Mouse (Mus musculus) limb, embryonic 12.5 days (tissue): ENCODE measurements around the gene Prtg. TPM values are rescaled to one million over a fixed set of nuclear protein-coding genes. Genes with fewer than 3 reads are reported as not detected.
A peak's percentile ranks its signal among the peaks of the same experiment; 100 is the strongest.

Source experiments
- ATAC-seq: fragments of 200-750 bp; cut with Nextera tagmentation; 2 replicates; pipeline ENCODE4 v1.8.0; 2017; ENCODE audit warnings: low read depth, moderate TSS enrichment; ENCODE audit not compliant: insufficient number of reproducible peaks, insufficient read depth, low FRiP score, low TSS enrichment
- H3K27ac ChIP-seq: fragments of 300-500 bp; sonication (generic); 2 replicates; pipeline ENCODE4 v1.5.1; 2016; ENCODE audit warnings: mild to moderate bottlenecking, moderate library complexity
- H3K27me3 ChIP-seq: fragments of 300-500 bp; sonication (generic); 2 replicates; pipeline ENCODE4 v1.6.1; 2016; ENCODE audit warnings: mild to moderate bottlenecking, moderate library complexity
- H3K36me3 ChIP-seq: fragments of 300-500 bp; sonication (generic); 2 replicates; pipeline ENCODE4 v1.6.1; 2016; ENCODE audit warnings: mild to moderate bottlenecking, moderate library complexity
- H3K4me1 ChIP-seq: fragments of 300-500 bp; sonication (generic); replicated peaks from 2 replicates; pipeline ENCODE4 v1.6.1; 2016
- H3K4me2 ChIP-seq: fragments of 300-500 bp; sonication (generic); 2 replicates; pipeline ENCODE4 v1.6.1; 2016; ENCODE audit warnings: mild to moderate bottlenecking, moderate library complexity
- H3K4me3 ChIP-seq: fragments of 300-500 bp; sonication (generic); replicated peaks from 2 replicates; pipeline ENCODE4 v1.5.1; 2016; ENCODE audit warnings: mild to moderate bottlenecking
- H3K9ac ChIP-seq: fragments of 300-500 bp; sonication (generic); replicated peaks from 2 replicates; pipeline ENCODE4 v1.6.1; 2016; ENCODE audit warnings: mild to moderate bottlenecking, moderate library complexity
- H3K9me3 ChIP-seq: fragments of 300-500 bp; sonication (generic); 2 replicates; pipeline ENCODE4 v1.6.1; 2016; ENCODE audit warnings: mild to moderate bottlenecking, moderate library complexity
- WGBS: fragments of 180-500 bp; shearing (Covaris S2); methylation state at CpG from one replicate; pipeline ENCODE4 v1.1.7; 2016; 5-methylcytosine and 5-hydroxymethylcytosine counted together
- polyA plus RNA-seq: library from polyadenylated mRNA; unstranded; fragments of >200 nt; fragmentation: Nextera tagmentation; extraction: Ambion mirVana; gene quantifications from 2 replicates; pipeline ENCODE4 v1.2.1, GENCODE M21; 2016

Gene Prtg
- polyA plus RNA-seq, 1 experiment from 2014 or later, result 0.95 TPM

GRCm38 (mm10) chr9:72880225-72880960, 73.7 kb downstream of the Prtg start:
- Histone ChIP-seq H3K36me3 (no peaks in the 10 kb centered on the region), H3K9me3 (no peaks in the 10 kb centered on the region), H3K27me3 (no peaks in the 10 kb centered on the region), H3K9ac (no peak overlapping the region), H3K4me2 (no peak overlapping the region), H3K27ac (no peak overlapping the region), H3K4me1 (peaks cover 48% of the 10 kb centered on the region), H3K4me3 (no peak overlapping the region)
- ATAC-seq, result no peak
- WGBS, result 29% methylated on average over 16 of the region's 16 CpGs

DNA sequence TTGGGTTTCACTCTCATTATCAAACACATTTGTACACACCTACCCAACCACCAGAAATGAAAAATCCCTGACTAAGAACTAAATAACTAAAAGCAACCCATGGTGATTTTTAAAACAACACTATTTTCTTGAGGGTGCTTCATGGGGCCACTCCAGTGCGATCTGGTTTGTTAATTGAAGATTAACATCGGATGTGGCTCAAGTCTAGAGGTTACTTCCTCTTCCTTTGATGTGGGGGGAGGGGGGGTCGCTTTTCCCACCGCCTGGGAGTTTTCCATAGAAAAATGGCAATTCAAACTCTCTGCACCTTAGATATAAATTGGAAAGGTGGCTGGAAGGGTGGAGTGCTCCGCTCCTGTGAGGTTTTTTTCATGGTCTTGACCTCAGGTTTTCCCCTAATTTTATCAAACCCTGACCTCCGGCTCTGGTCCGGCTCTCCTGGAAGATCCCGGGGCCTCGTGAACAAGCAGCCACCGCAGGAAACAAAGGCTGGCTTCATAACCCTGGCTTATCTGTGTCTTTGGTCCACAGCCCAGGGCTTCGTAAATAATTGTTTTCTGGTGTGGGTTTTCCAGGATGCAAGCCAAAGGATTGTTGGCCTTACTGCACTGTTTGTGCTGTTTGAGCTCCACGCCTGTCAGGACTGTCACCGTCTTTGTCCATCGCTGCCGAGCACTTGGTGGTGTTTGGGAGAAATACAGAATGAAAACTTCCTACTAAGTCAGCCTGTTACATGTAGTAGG, 74.5 kb downstream of the Prtg start:
- H3K4me3 ChIP-seq, result no peak overlapping the region
- WGBS, result 20% methylated on average over 15 of the region's 15 CpGs
- H3K27ac ChIP-seq, result no peak overlapping the region
- no peak for ATAC-seq
- no peaks in the 10 kb centered on the region for H3K27me3 ChIP-seq
- H3K9me3 ChIP-seq, result no peaks in the 10 kb centered on the region
- no peak overlapping the region for H3K9ac ChIP-seq
- no peaks in the 10 kb centered on the region for H3K36me3 ChIP-seq
- peaks cover 48% of the 10 kb centered on the region for H3K4me1 ChIP-seq
- no peak overlapping the region for H3K4me2 ChIP-seq

- WGBS, result 13% methylated on average over 3 of the region's 3 CpGs
- peak; percentile 77 for ATAC-seq
Measured at GRCm38 (mm10) chr9:72883940-72884339, 77.3 kb downstream of the Prtg start.

GRCm38 (mm10) chr9:72889777-72890176, 83.1 kb downstream of the Prtg start:
- Histone ChIP-seq H3K4me3 (no peak overlapping the region), H3K4me2 (no peak overlapping the region), H3K27me3 (no peaks in the 10 kb centered on the region), H3K4me1 (0 out of 2 replicates have a peak, but pooled peaks cover 2% of the 10 kb centered on the region), H3K9ac (no peak overlapping the region), H3K9me3 (no peaks in the 10 kb centered on the region), H3K27ac (no peak overlapping the region), H3K36me3 (no peaks in the 10 kb centered on the region)
- ATAC-seq, result no peak
- 81% methylated on average over 1 of the region's 1 CpGs for WGBS

More at GRCm38 (mm10) chr9:72883940-72884339, 77.3 kb downstream of the Prtg start:
- no peak overlapping the region for H3K4me3 ChIP-seq
- no peak overlapping the region for H3K9ac ChIP-seq
- no peak overlapping the region for H3K27ac ChIP-seq
- no peaks in the 10 kb centered on the region for H3K27me3 ChIP-seq
- no peak overlapping the region for H3K4me2 ChIP-seq
- H3K9me3 ChIP-seq, result no peaks in the 10 kb centered on the region
- H3K36me3 ChIP-seq, result no peaks in the 10 kb centered on the region
- peaks cover 35% of the 10 kb centered on the region for H3K4me1 ChIP-seq

DNA sequence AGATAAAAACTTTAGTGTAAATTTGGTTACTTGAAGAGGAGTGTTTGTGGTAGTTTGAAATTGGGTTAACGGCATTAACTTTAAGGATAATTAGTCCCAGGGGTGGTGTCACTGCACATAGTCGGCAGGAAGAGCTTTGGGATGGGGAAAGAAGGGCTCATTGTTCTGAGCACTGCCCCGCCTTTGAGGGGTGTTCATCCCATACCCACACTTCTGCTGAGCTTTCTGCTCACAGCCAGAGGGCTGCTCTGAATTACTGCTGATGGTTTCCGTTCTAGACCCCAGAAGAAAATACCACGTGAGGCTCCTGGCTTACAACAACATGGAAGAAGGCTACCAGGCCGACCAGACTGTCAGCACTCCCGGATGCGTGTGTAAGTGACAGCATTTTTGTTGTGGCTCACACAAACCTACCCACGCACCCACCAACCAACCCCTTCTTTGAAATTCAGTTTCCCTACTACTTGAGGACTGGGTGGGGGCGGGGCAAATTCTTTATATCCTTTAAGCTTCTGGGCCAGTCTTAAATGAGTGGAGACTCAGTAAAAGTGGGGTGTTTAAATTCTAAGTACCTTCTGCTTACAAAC, 83.9 kb downstream of the Prtg start:
- Histone ChIP-seq H3K9ac (no peak overlapping the region), H3K36me3 (no peaks in the 10 kb centered on the region), H3K4me1 (0 out of 2 replicates have a peak, but pooled peaks cover 2% of the 10 kb centered on the region), H3K9me3 (no peaks in the 10 kb centered on the region), H3K4me2 (no peak overlapping the region), H3K27ac (no peak overlapping the region), H3K4me3 (no peak overlapping the region), H3K27me3 (no peaks in the 10 kb centered on the region)
- 71% methylated on average over 10 of the region's 10 CpGs for WGBS
- ATAC-seq, result no peak

DNA sequence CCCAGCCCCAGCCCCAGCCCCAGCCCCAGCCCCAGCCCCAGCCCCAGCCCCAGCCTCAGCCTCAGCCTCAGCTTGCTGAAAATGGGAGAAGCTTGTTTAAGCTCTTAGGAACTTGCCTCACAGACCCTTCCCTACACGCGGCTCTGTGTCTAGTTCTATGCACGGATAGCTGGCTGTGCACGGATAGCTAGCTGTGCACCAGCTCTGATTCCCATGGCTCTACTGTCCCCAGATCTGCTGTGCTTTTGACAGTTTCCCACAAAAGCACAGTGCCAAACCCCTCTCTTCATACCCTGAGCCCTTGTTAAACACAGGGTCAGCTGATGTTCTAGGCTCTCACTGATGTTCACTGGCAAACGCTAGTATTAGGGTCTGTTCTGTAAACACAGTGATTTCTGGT, 86.1 kb downstream of the Prtg start:
- Histone ChIP-seq H3K27ac (no peak overlapping the region), H3K36me3 (no peaks in the 10 kb centered on the region), H3K4me2 (no peak overlapping the region), H3K4me3 (no peak overlapping the region), H3K9ac (no peak overlapping the region), H3K4me1 (0 out of 2 replicates have a peak, but pooled peaks cover 2% of the 10 kb centered on the region), H3K9me3 (no peaks in the 10 kb centered on the region), H3K27me3 (no peaks in the 10 kb centered on the region)
- ATAC-seq, result no peak
- 96% methylated on average over 5 of the region's 5 CpGs for WGBS

GRCm38 (mm10) chr9:72894796-72895352, 88.2 kb downstream of the Prtg start:
- no peak overlapping the region for H3K9ac ChIP-seq
- H3K9me3 ChIP-seq, result no peaks in the 10 kb centered on the region
- no peaks in the 10 kb centered on the region for H3K27me3 ChIP-seq
- H3K4me1 ChIP-seq, result 0 out of 2 replicates have a peak, but pooled peaks cover 2% of the 10 kb centered on the region
- ATAC-seq, result no peak
- H3K27ac ChIP-seq, result no peak overlapping the region
- H3K4me3 ChIP-seq, result no peak overlapping the region
- H3K36me3 ChIP-seq, result no peaks in the 10 kb centered on the region
- H3K4me2 ChIP-seq, result no peak overlapping the region
- 92% methylated on average over 6 of the region's 6 CpGs for WGBS

DNA sequence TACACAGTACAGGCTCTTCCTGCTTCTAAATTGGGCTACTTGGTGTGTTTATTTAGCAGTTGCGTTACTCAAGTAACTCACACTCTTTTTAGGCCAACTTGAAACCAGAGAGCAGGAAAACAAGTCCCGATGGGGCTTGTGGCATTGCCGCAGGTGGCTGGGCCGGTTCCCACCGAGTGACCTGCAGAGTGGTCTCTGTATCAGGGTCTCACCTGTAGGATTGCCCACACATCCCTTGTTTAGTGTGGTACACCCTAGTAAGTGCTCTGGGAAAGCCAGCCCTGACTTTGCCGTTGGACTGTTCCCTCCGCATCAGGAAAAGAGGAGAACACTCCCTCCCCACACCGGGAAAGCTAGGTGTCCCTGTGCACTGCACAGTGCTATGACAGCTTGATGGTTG, 95.4 kb downstream of the Prtg start:
- H3K9ac ChIP-seq, result no peak overlapping the region
- no peaks in the 10 kb centered on the region for H3K27me3 ChIP-seq
- no peaks in the 10 kb centered on the region; the same call in 1 of the 2 replicates for H3K4me1 ChIP-seq
- no peak overlapping the region for H3K27ac ChIP-seq
- H3K36me3 ChIP-seq, result no peaks in the 10 kb centered on the region
- no peak overlapping the region for H3K4me2 ChIP-seq
- 87% methylated on average over 8 of the region's 8 CpGs for WGBS
- no peak overlapping the region for H3K4me3 ChIP-seq
- no peak for ATAC-seq
- no peaks in the 10 kb centered on the region for H3K9me3 ChIP-seq

DNA sequence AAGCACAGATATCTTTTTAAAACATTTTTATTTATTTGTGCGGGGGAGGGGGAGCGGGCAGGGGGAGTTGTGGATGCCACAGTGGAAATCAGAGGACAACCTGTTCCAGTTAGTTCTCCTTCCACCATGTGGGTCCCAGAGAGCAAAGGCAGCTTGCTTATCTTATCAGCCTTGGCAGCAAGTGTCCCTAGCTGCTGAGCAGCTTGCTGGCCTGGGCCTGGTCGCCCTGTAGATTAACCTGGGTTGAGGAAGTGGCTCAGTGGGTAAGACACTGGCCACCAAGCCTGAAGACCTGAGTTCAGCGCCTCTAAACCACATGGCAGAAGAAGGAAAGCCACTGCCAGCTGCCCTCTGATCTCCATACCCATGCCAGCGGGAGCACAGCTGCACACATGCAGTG, 95.9 kb downstream of the Prtg start:
- WGBS, result 91% methylated on average over 5 of the region's 5 CpGs
- Histone ChIP-seq H3K4me1 (no peaks in the 10 kb centered on the region; the same call in 1 of the 2 replicates), H3K4me2 (no peak overlapping the region)

DNA sequence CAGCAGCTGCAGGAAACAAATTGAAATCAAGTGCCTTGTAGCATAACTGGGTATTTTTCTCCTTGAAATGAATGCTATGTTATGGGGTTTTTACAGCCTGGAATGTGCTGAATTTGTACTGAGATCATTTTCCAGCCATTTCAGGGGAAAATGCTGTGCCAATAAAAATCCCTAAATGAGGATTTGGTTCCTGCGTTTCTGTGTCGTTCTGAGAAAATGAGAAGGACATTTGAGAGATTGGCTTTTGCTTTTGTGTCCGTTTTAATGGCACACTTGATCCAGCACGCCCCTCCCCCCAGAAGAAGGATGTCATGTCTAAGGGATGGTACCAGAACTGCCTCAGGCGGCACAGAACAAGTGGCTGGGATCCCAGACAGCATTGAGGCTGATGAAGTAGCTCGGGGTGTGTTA, 100.0 kb downstream of the Prtg start:
- Histone ChIP-seq H3K4me3 (no peak overlapping the region), H3K4me1 (no peaks in the 10 kb centered on the region; the same call in 1 of the 2 replicates), H3K9me3 (no peaks in the 10 kb centered on the region), H3K4me2 (no peak overlapping the region), H3K9ac (no peak overlapping the region), H3K36me3 (peaks cover 7% of the 10 kb centered on the region; the same call in 1 of the 2 replicates), H3K27me3 (no peaks in the 10 kb centered on the region), H3K27ac (peak overlapping the region; percentile 60)
- ATAC-seq, result no peak
- WGBS, result 73% methylated on average over 6 of the region's 6 CpGs

More for the DNA sequence above, 95.9 kb downstream of the Prtg start:
- Histone ChIP-seq H3K36me3 (no peaks in the 10 kb centered on the region), H3K9me3 (no peaks in the 10 kb centered on the region), H3K27ac (no peak overlapping the region), H3K27me3 (no peaks in the 10 kb centered on the region), H3K4me3 (no peak overlapping the region), H3K9ac (no peak overlapping the region)
- ATAC-seq, result no peak

DNA sequence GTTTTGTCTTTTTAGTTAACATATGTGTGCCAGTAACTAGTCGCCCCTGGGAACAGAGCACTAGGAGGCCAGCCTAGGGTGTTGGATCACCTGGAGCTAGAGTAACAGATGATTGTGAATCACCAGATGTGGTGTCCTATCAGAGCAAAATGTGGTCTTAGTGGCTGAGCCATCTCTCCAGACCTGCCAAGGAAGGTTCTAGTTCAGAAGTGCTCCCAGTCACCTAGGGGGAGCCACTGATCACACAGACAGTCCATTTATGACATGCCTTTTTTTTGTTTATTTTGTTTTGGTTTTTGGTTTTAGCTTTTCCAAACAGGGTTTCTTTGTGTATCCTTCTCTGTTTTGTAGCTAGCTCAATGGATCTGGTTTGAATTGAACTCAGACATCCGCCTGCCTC, 104.7 kb downstream of the Prtg start:
- Histone ChIP-seq H3K36me3 (peaks cover 11% of the 10 kb centered on the region; the same call in 1 of the 2 replicates), H3K27ac (no peak overlapping the region), H3K9ac (no peak overlapping the region), H3K4me2 (no peak overlapping the region), H3K4me1 (no peaks in the 10 kb centered on the region), H3K9me3 (no peaks in the 10 kb centered on the region), H3K27me3 (no peaks in the 10 kb centered on the region), H3K4me3 (no peak overlapping the region)
- no peak for ATAC-seq
- 86% methylated on average over 2 of the region's 2 CpGs for WGBS
